Mouse (Mus musculus): ENCODE measurements around the gene C1qtnf6. TPM values are rescaled to one million over a fixed set of nuclear protein-coding genes. Genes with fewer than 3 reads are reported as not detected.

C1qtnf6 gene
- total and polyA plus RNA-seq, 3 experiments, result 5.7 to 28.1 (median 6.3) TPM

DNA sequence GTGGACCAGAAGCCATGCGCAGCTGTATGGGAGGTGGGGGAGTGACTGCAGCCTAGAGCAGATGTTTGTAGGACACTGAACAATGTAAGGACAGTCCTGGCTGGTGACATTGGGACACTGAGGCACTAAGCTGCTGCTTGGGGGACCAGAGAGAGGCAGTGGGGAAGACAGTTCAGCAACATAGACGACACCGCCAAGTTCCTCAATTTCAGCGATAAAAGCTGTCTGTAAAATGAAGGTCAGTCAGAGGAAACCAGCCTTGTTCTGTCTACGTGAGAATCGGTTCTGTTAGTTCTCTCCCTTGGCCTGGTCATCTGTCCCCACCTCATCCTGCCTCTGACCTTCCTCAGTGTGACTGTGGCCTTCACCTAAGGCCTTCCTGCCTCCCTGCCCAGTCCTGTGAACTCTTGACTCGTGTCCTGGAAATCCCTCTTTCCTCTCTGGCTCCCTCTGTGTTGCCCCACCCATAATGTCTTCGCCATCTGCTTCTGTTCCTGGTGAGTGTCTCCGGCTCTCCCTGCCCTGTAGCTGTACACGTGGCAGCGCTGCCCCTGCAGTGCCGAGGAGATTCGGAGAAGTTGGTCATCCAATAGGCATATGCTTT lies 11.0 kb downstream of the C1qtnf6 start:
- dilution Hi-C loops (cut with MboI; ENCODE audit: extremely low pct_ligation_motif_present, extremely low pct_unique_long_range_greater_than_20kb, low sequenced_read_pairs), result no loop called here
- no peaks in the 10 kb centered on the region for H3K27me3 ChIP-seq (replicated peaks)

DNA sequence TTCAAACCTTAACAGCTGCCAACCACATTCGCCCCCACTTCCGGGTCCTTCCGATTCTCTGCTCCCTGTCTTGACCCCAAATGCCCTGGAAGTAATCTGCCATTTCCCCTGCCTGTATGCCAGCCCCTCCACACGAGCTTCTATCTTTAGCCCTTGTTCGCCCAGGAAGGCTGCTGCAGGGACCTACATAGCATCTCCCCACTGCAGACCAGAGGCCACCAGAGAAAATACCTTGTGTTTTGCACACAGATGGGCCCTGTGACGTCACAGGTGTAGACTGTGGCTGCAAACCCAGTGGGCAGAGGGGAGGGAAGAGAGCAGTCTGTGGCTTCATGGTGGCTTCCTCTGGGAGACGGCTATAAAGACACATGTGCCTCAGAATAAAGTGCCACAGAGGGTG lies 13.0 kb downstream of the C1qtnf6 start:
- Histone ChIP-seq H3K27ac (ENCODE audit: insufficient read depth, low read depth) (no peak overlapping the region), H3K27me3 (replicated peaks) (no peaks in the 10 kb centered on the region), H3K36me3 (replicated peaks in 1 of 2; ENCODE audit: control insufficient read depth in 1 of 2, insufficient read depth in 1 of 2, low read length in 1 of 2) (peaks cover 0 to 3% of the 10 kb centered on the region in 2 experiments), H3K9me3 (replicated peaks; ENCODE audit: low read length) (no peaks in the 10 kb centered on the region), H3K79me2 (replicated peaks; ENCODE audit: control insufficient read depth, extremely low read depth, insufficient read depth, poor library complexity, severe bottlenecking) (no peaks in the 10 kb centered on the region), H3K4me1 (ENCODE audit: control insufficient read depth in 1 of 2, insufficient read depth in 2 of 2) (peaks cover 31 to 59% of the 10 kb centered on the region in 2 experiments), H3K9ac (ENCODE audit: insufficient read depth, low read depth) (no peak overlapping the region), H3K4me3 (replicated peaks in 1 of 3; ENCODE audit: low read depth in 2 of 3, low read length in 2 of 3, poor library complexity in 1 of 3) (no peak overlapping the region), H3K4me2 (ENCODE audit: insufficient read depth, low read depth, poor library complexity, severe bottlenecking) (no peak overlapping the region)
- in situ Hi-C loops (cut with MboI; ENCODE audit: low pct_ligation_motif_present, low pct_unique_long_range_greater_than_20kb, low sequenced_read_pairs) (no loop called here), dilution Hi-C loops (cut with MboI; ENCODE audit: extremely low pct_ligation_motif_present, extremely low pct_unique_long_range_greater_than_20kb, low sequenced_read_pairs) (no loop called here)
- no peak for DNase-seq (ENCODE audit: extremely low read depth)
- TF ChIP-seq NELFE (IDR thresholded peaks at IDR 0.05; ENCODE audit: low read depth, low read length) (no peak), JUND (conservative IDR thresholded peaks at IDR 0.05; ENCODE audit: low read depth, low read length) (no peak), JUN (IDR thresholded peaks at IDR 0.05; ENCODE audit: insufficient read depth, low read depth, low read length) (no peak), MYC (IDR thresholded peaks at IDR 0.05; ENCODE audit: low read depth, low read length) (no peak), MAZ (IDR thresholded peaks at IDR 0.05; ENCODE audit: low read depth, low read length) (no peak), IRF4 (IDR thresholded peaks at IDR 0.05; ENCODE audit: low read depth, low read length) (no peak), SMC3 (IDR thresholded peaks at IDR 0.05; ENCODE audit: low read depth, low read length) (no peak), MAFK (IDR thresholded peaks at IDR 0.05; ENCODE audit: insufficient replicate concordance, low read length) (no peak), ZC3H11A (IDR thresholded peaks at IDR 0.05; ENCODE audit: low read depth, low read length) (no peak), CHD1 (IDR thresholded peaks at IDR 0.05; ENCODE audit: low read depth, low read length) (no peak), ETS1 (conservative IDR thresholded peaks at IDR 0.05; ENCODE audit: low read depth, low read length) (no peak), PAX5 (IDR thresholded peaks at IDR 0.05; ENCODE audit: low read length) (no peak), GABPA (IDR thresholded peaks at IDR 0.05; ENCODE audit: insufficient replicate concordance, low read depth, low read length) (no peak), ZKSCAN1 (IDR thresholded peaks at IDR 0.05; ENCODE audit: borderline replicate concordance, low read depth, low read length) (no peak), SIN3A (IDR thresholded peaks at IDR 0.05; ENCODE audit: low read length) (no peak), MEF2A (IDR thresholded peaks at IDR 0.05; ENCODE audit: borderline replicate concordance, low read depth, low read length) (no peak), ELF1 (IDR thresholded peaks at IDR 0.05; ENCODE audit: low read depth, low read length) (no peak), NRF1 (IDR thresholded peaks at IDR 0.05; ENCODE audit: low read depth, low read length) (no peak), UBTF (IDR thresholded peaks at IDR 0.05; ENCODE audit: low read depth, low read length) (no peak)

More for the DNA sequence above, 11.0 kb downstream of the C1qtnf6 start:
- Histone ChIP-seq H3K4me2 (ENCODE audit: insufficient read depth, low read depth, poor library complexity, severe bottlenecking) (no peak overlapping the region), H3K9ac (ENCODE audit: insufficient read depth, low read depth) (no peak overlapping the region), H3K4me1 (ENCODE audit: control insufficient read depth in 1 of 2, insufficient read depth in 2 of 2) (peaks cover 28 to 42% of the 10 kb centered on the region in 2 experiments), H3K27ac (ENCODE audit: insufficient read depth, low read depth) (no peak overlapping the region), H3K36me3 (replicated peaks in 1 of 2; ENCODE audit: control insufficient read depth in 1 of 2, insufficient read depth in 1 of 2, low read length in 1 of 2) (peaks cover 0 to 23% of the 10 kb centered on the region in 2 experiments), H3K4me3 (replicated peaks in 1 of 3; ENCODE audit: low read depth in 2 of 3, low read length in 2 of 3, poor library complexity in 1 of 3) (no peak overlapping the region), H3K79me2 (replicated peaks; ENCODE audit: control insufficient read depth, extremely low read depth, insufficient read depth, poor library complexity, severe bottlenecking) (no peaks in the 10 kb centered on the region), H3K9me3 (replicated peaks; ENCODE audit: low read length) (no peaks in the 10 kb centered on the region)
- in situ Hi-C loops (cut with MboI; ENCODE audit: low pct_ligation_motif_present, low pct_unique_long_range_greater_than_20kb, low sequenced_read_pairs), result loop anchor here (5.0 kb wide), 1 partner anchor 38 kb away; no protein-coding TSS in a partner anchor
- DNase-seq (ENCODE audit: extremely low read depth), result no peak
- TF ChIP-seq NELFE (IDR thresholded peaks at IDR 0.05; ENCODE audit: low read depth, low read length) (no peak), ZMIZ1 (IDR thresholded peaks at IDR 0.05; ENCODE audit: low read depth, low read length) (no peak), MXI1 (IDR thresholded peaks at IDR 0.05; ENCODE audit: low read depth, low read length) (no peak), CTCF (conservative IDR thresholded peaks at IDR 0.05 in 1 of 2, IDR thresholded peaks at IDR 0.05 in 1 of 2; ENCODE audit: low read depth in 2 of 2, low read length in 2 of 2) (no peak), ZNF384 (IDR thresholded peaks at IDR 0.05; ENCODE audit: low read depth, low read length) (no peak), USF1 (IDR thresholded peaks at IDR 0.05; ENCODE audit: low read depth, low read length) (no peak), CHD1 (IDR thresholded peaks at IDR 0.05; ENCODE audit: low read depth, low read length) (no peak), HCFC1 (IDR thresholded peaks at IDR 0.05; ENCODE audit: low read depth, low read length) (no peak), TBP (conservative IDR thresholded peaks at IDR 0.05; ENCODE audit: low read depth, low read length) (no peak), RAD21 (IDR thresholded peaks at IDR 0.05; ENCODE audit: low read depth, low read length) (no peak), ZC3H11A (IDR thresholded peaks at IDR 0.05; ENCODE audit: low read depth, low read length) (no peak), BHLHE40 (IDR thresholded peaks at IDR 0.05; ENCODE audit: low read depth, low read length) (no peak), E2F4 (IDR thresholded peaks at IDR 0.05; ENCODE audit: insufficient replicate concordance, low read depth, low read length) (no peak), KAT2A (IDR thresholded peaks at IDR 0.05; ENCODE audit: insufficient replicate concordance, low read length) (no peak), ELF1 (IDR thresholded peaks at IDR 0.05; ENCODE audit: low read depth, low read length) (no peak)

Measured in CH12.LX (cell line).